Mouse (Mus musculus): ENCODE results near the gene Gltp. TPM values are rescaled to one million over a fixed set of nuclear protein-coding genes. Genes with fewer than 3 reads are reported as not detected.
A peak's percentile ranks its signal among the peaks of the same experiment; 100 is the strongest.

Gltp gene
- polyA plus RNA-seq, 1 experiment from 2014 or later, result 26.9 TPM

DNA sequence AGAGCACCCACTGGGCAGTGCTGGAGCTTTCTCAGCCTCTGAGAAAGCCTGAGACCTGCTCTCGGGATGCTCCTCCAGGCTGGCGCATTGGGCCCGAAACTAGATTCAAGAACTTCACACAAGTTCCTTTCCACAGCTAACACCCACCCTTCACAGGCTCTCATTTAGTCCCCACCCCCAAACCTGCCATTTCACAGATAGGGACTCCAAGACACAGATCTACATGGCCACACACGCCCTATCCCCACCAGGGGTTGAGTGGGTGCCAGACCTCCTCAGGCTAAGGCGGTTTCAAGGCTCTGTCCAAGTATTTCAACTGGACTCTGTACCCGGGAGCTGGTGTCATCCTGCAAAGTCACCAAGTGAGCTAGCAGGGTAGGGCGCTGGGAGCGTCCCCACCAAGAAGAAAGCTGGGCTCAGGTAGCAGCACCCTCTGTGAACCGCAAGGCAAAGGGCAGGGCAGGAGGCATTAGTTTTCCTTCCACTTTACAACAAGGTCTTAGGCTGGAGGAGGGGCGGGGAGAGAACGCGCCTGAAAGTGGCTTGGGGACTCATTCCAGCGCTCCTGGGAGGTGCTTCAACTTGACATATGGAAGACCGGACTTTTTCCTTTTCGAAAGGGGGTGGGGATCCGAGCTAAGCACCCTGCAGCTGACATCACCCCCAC, 951 bp downstream of the Gltp start:
- WGBS, result 23% methylated on average over 16 of the region's 16 CpGs
- Histone ChIP-seq H3K9ac (replicated peaks; ENCODE audit: low read depth, low read length) (peak overlapping the region; percentile 84), H3K9me3 (ENCODE audit: control insufficient read depth, low read length) (no peaks in the 10 kb centered on the region), H3K27me3 (ENCODE audit: control insufficient read depth, insufficient read depth, low read length) (no peaks in the 10 kb centered on the region), H3K4me1 (ENCODE audit: control insufficient read depth, insufficient read depth, low read length) (peaks cover 11% of the 10 kb centered on the region), H3K4me3 (ENCODE audit: low read depth, low read length) (peak overlapping the region; percentile 77), H3K27ac (ENCODE audit: low read depth, low read length) (no peak overlapping the region), H3K4me2 (ENCODE audit: low read depth, low read length) (peak overlapping the region; percentile 87), H3K36me3 (ENCODE audit: control insufficient read depth, insufficient read depth, low read length) (no peaks in the 10 kb centered on the region)
- no peak for ATAC-seq (ENCODE audit: low read depth)

DNA sequence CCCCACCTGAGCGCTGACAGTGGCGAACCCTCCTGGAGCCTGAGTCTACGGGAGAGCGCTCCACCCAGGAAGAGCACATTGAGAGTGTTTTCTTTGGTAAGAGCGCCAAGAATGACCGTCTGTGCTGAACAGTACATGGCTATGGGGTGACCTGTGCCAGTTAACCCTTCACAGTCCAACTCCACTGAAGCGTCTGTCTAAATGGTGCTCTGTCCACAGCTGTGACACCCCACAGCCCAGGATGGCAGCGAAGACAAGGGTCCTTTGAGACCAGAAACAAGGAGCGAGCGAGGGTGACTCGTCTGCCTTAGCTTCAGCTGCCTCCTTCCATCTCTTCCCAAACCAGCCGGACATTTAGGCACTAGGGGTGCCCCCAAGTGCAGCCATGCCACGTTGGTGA, 2.1 kb downstream of the Gltp start:
- H3K9me3 ChIP-seq (ENCODE audit: control insufficient read depth, low read length), result no peaks in the 10 kb centered on the region
- 83% methylated on average over 13 of the region's 13 CpGs for WGBS
- H3K27me3 ChIP-seq (ENCODE audit: control insufficient read depth, insufficient read depth, low read length), result no peaks in the 10 kb centered on the region
- H3K9ac ChIP-seq (replicated peaks; ENCODE audit: low read depth, low read length), result no peak overlapping the region
- no peak overlapping the region for H3K4me2 ChIP-seq (ENCODE audit: low read depth, low read length)
- H3K4me1 ChIP-seq (ENCODE audit: control insufficient read depth, insufficient read depth, low read length), result peaks cover 11% of the 10 kb centered on the region
- H3K36me3 ChIP-seq (ENCODE audit: control insufficient read depth, insufficient read depth, low read length), result no peaks in the 10 kb centered on the region
- no peak overlapping the region for H3K4me3 ChIP-seq (ENCODE audit: low read depth, low read length)
- H3K27ac ChIP-seq (ENCODE audit: low read depth, low read length), result no peak overlapping the region
- no peak for ATAC-seq (ENCODE audit: low read depth)

- Histone ChIP-seq H3K9ac (replicated peaks; ENCODE audit: low read depth, low read length) (no peak overlapping the region), H3K36me3 (ENCODE audit: control insufficient read depth, insufficient read depth, low read length) (no peaks in the 10 kb centered on the region), H3K4me1 (ENCODE audit: control insufficient read depth, insufficient read depth, low read length) (peaks cover 13% of the 10 kb centered on the region), H3K27me3 (ENCODE audit: control insufficient read depth, insufficient read depth, low read length) (no peaks in the 10 kb centered on the region), H3K27ac (ENCODE audit: low read depth, low read length) (no peak overlapping the region), H3K9me3 (ENCODE audit: control insufficient read depth, low read length) (no peaks in the 10 kb centered on the region), H3K4me3 (ENCODE audit: low read depth, low read length) (no peak overlapping the region), H3K4me2 (ENCODE audit: low read depth, low read length) (no peak overlapping the region)
- ATAC-seq (ENCODE audit: low read depth), result no peak
Observed at GRCm38 (mm10) chr5:114687901-114688300, 2.9 kb downstream of the Gltp start.

DNA sequence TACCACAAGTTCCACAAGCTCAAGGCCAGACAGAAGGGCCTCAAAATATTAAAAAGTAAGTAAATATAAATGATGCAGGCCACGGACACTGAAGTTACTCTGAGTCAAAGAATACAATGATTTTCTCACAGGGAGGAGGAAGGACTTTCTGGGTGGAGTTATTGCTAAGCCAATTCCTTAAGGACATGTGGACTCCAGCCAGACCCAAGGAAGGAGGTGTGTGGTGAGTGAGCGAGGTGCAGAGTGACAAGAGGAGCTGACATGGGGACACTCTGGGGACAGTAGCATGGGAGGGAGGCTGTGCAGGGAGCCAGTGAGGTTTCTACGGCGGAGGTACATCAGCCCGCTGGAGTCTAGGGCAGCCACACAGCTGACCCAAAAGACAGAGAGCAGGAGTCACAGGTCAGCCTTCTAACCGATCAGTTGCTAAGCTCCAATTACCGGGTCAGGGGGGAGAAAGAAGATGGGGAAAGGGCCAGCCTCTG, 4.0 kb downstream of the Gltp start:
- no peaks in the 10 kb centered on the region for H3K36me3 ChIP-seq (ENCODE audit: control insufficient read depth, insufficient read depth, low read length)
- 73% methylated on average over 7 of the region's 7 CpGs for WGBS
- no peak for ATAC-seq (ENCODE audit: low read depth)

GRCm38 (mm10) chr5:114685986-114686385, 4.8 kb downstream of the Gltp start:
- no peak for ATAC-seq (ENCODE audit: low read depth)
- H3K4me1 ChIP-seq (ENCODE audit: control insufficient read depth, insufficient read depth, low read length), result peaks cover 16% of the 10 kb centered on the region
- no peaks in the 10 kb centered on the region for H3K9me3 ChIP-seq (ENCODE audit: control insufficient read depth, low read length)
- H3K36me3 ChIP-seq (ENCODE audit: control insufficient read depth, insufficient read depth, low read length), result no peaks in the 10 kb centered on the region
- H3K9ac ChIP-seq (replicated peaks; ENCODE audit: low read depth, low read length), result no peak overlapping the region
- H3K4me3 ChIP-seq (ENCODE audit: low read depth, low read length), result no peak overlapping the region
- H3K4me2 ChIP-seq (ENCODE audit: low read depth, low read length), result no peak overlapping the region
- H3K27ac ChIP-seq (ENCODE audit: low read depth, low read length), result no peak overlapping the region
- 93% methylated on average over 5 of the region's 5 CpGs for WGBS
- H3K27me3 ChIP-seq (ENCODE audit: control insufficient read depth, insufficient read depth, low read length), result no peaks in the 10 kb centered on the region

More for the DNA sequence above, 4.0 kb downstream of the Gltp start:
- no peak overlapping the region for H3K4me3 ChIP-seq (ENCODE audit: low read depth, low read length)
- peaks cover 16% of the 10 kb centered on the region for H3K4me1 ChIP-seq (ENCODE audit: control insufficient read depth, insufficient read depth, low read length)
- H3K27me3 ChIP-seq (ENCODE audit: control insufficient read depth, insufficient read depth, low read length), result no peaks in the 10 kb centered on the region
- no peak overlapping the region for H3K9ac ChIP-seq (replicated peaks; ENCODE audit: low read depth, low read length)
- no peak overlapping the region for H3K27ac ChIP-seq (ENCODE audit: low read depth, low read length)
- H3K4me2 ChIP-seq (ENCODE audit: low read depth, low read length), result no peak overlapping the region
- no peaks in the 10 kb centered on the region for H3K9me3 ChIP-seq (ENCODE audit: control insufficient read depth, low read length)

GRCm38 (mm10) chr5:114681717-114682116, 9.1 kb downstream of the Gltp start:
- Histone ChIP-seq H3K27ac (ENCODE audit: low read depth, low read length) (no peak overlapping the region), H3K4me1 (ENCODE audit: control insufficient read depth, insufficient read depth, low read length) (peaks cover 5% of the 10 kb centered on the region; the same call in 1 of the 2 replicates), H3K9ac (replicated peaks; ENCODE audit: low read depth, low read length) (no peak overlapping the region), H3K4me2 (ENCODE audit: low read depth, low read length) (no peak overlapping the region), H3K9me3 (ENCODE audit: control insufficient read depth, low read length) (no peaks in the 10 kb centered on the region), H3K27me3 (ENCODE audit: control insufficient read depth, insufficient read depth, low read length) (no peaks in the 10 kb centered on the region), H3K36me3 (ENCODE audit: control insufficient read depth, insufficient read depth, low read length) (peaks cover under 1% of the 10 kb centered on the region; the same call in 1 of the 2 replicates), H3K4me3 (ENCODE audit: low read depth, low read length) (no peak overlapping the region)
- no peak for ATAC-seq (ENCODE audit: low read depth)
- WGBS, result 80% methylated on average over 8 of the region's 8 CpGs

DNA sequence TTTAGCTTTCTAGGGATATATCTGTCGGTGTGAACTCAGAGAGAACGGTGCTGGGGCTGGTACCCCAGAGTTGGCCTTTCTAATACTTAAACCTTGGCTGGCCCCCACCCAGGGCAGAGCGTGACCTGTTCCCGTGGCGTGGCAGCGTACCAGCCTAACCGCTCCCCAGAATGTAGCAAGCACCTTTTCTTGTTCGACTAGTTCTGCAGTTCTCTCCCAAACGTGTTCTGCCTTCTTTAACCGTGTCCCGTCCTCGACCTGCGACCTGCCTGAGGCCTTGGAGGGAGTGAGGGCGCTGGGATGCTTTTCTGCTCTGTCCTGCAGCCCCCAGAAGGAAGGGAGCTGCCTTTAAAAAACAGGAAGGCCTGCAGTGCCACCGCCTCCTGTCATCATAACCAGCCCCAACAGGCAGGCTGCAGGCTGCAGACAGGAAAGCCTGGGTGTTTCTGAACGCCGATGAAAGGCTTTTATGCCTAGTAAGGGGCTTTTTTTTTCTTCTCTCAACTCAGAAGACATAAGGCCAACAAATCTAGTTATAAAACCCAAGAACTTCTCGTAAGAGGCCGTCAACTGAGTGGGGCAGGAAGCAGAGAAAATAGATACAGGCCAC, 10.0 kb downstream of the Gltp start:
- Histone ChIP-seq H3K27ac (ENCODE audit: low read depth, low read length) (no peak overlapping the region), H3K9ac (replicated peaks; ENCODE audit: low read depth, low read length) (no peak overlapping the region), H3K4me3 (ENCODE audit: low read depth, low read length) (no peak overlapping the region), H3K36me3 (ENCODE audit: control insufficient read depth, insufficient read depth, low read length) (peaks cover 6% of the 10 kb centered on the region; the same call in 1 of the 2 replicates), H3K27me3 (ENCODE audit: control insufficient read depth, insufficient read depth, low read length) (no peaks in the 10 kb centered on the region), H3K4me1 (ENCODE audit: control insufficient read depth, insufficient read depth, low read length) (peaks cover 5% of the 10 kb centered on the region; the same call in 1 of the 2 replicates), H3K4me2 (ENCODE audit: low read depth, low read length) (no peak overlapping the region), H3K9me3 (ENCODE audit: control insufficient read depth, low read length) (no peaks in the 10 kb centered on the region)
- WGBS, result 79% methylated on average over 19 of the region's 19 CpGs
- ATAC-seq (ENCODE audit: low read depth), result no peak

- no peak overlapping the region for H3K4me3 ChIP-seq (ENCODE audit: low read depth, low read length)
- no peak overlapping the region for H3K4me2 ChIP-seq (ENCODE audit: low read depth, low read length)
- no peaks in the 10 kb centered on the region for H3K27me3 ChIP-seq (ENCODE audit: control insufficient read depth, insufficient read depth, low read length)
- no peak for ATAC-seq (ENCODE audit: low read depth)
- peaks cover 5% of the 10 kb centered on the region; the same call in 1 of the 2 replicates for H3K4me1 ChIP-seq (ENCODE audit: control insufficient read depth, insufficient read depth, low read length)
- 47% methylated on average over 17 of the region's 17 CpGs for WGBS
- peaks cover 6% of the 10 kb centered on the region; the same call in 1 of the 2 replicates for H3K36me3 ChIP-seq (ENCODE audit: control insufficient read depth, insufficient read depth, low read length)
- H3K9ac ChIP-seq (replicated peaks; ENCODE audit: low read depth, low read length), result no peak overlapping the region
- H3K9me3 ChIP-seq (ENCODE audit: control insufficient read depth, low read length), result no peaks in the 10 kb centered on the region
- H3K27ac ChIP-seq (ENCODE audit: low read depth, low read length), result no peak overlapping the region
Observed at GRCm38 (mm10) chr5:114679841-114680591, 10.8 kb downstream of the Gltp start.

DNA sequence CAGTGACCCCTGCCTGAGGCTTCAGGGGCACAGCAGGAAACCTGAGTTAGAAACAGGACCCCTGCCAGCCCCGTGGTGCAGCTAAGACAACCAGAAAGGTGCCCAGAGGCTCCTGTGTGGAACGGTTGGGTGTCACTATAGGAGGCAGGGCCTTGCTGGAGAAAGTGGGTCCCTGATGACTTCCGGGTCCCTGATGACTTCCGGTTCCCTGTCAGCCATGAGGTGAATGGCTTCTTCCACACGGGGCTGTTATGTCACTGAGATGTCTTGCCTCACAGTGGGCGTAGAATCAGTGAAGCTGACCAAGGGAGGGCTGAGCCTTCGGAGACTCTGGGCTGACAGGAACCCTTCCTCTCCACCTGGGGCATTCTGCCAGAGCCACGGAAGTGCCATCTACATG, 16.2 kb downstream of the Gltp start:
- no peak overlapping the region for H3K4me3 ChIP-seq (ENCODE audit: low read depth, low read length)
- H3K4me2 ChIP-seq (ENCODE audit: low read depth, low read length), result no peak overlapping the region
- H3K9me3 ChIP-seq (ENCODE audit: control insufficient read depth, low read length), result no peaks in the 10 kb centered on the region
- peaks cover 11% of the 10 kb centered on the region for H3K36me3 ChIP-seq (ENCODE audit: control insufficient read depth, insufficient read depth, low read length)
- H3K4me1 ChIP-seq (ENCODE audit: control insufficient read depth, insufficient read depth, low read length), result no peaks in the 10 kb centered on the region
- no peaks in the 10 kb centered on the region for H3K27me3 ChIP-seq (ENCODE audit: control insufficient read depth, insufficient read depth, low read length)
- no peak for ATAC-seq (ENCODE audit: low read depth)
- H3K9ac ChIP-seq (replicated peaks; ENCODE audit: low read depth, low read length), result no peak overlapping the region
- WGBS, result 88% methylated on average over 8 of the region's 8 CpGs
- no peak overlapping the region for H3K27ac ChIP-seq (ENCODE audit: low read depth, low read length)

Data from neural tube, embryonic 14.5 days (tissue).